Mouse (Mus musculus) embryonic facial prominence, embryonic 10.5 days (tissue): ENCODE measurements around the gene Nlgn1. TPM values are rescaled to one million over a fixed set of nuclear protein-coding genes. Genes with fewer than 3 reads are reported as not detected.
A peak's percentile ranks its signal among the peaks of the same experiment; 100 is the strongest.
"Not testable (repeated sequence)": the region's sequence is repeated elsewhere in the genome, so short reads cannot be mapped to it uniquely, and the experiment has no call there.

Source experiments
- DNase-seq: peaks from one replicate; pipeline ENCODE4 v3.0.0-alpha.2; 2017; ENCODE audit warnings: low spot score
- H3K27ac ChIP-seq: fragments of 300-500 bp; sonication (generic); replicated peaks from 2 replicates; pipeline ENCODE4 v1.5.1; 2016; ENCODE audit warnings: mild to moderate bottlenecking
- H3K27me3 ChIP-seq: fragments of 300-500 bp; sonication (generic); replicated peaks from 2 replicates; pipeline ENCODE4 v1.6.1; 2016; ENCODE audit warnings: low read depth, mild to moderate bottlenecking; ENCODE audit not compliant: poor library complexity, severe bottlenecking
- H3K36me3 ChIP-seq: fragments of 300-500 bp; sonication (generic); replicated peaks from 2 replicates; pipeline ENCODE4 v1.6.1; 2016; ENCODE audit warnings: mild to moderate bottlenecking, moderate library complexity
- H3K4me1 ChIP-seq: fragments of 300-500 bp; sonication (generic); 2 replicates; pipeline ENCODE4 v1.6.1; 2016
- H3K4me3 ChIP-seq: fragments of 300-500 bp; sonication (generic); 2 replicates; pipeline ENCODE4 v1.5.1; 2016; ENCODE audit warnings: mild to moderate bottlenecking, moderate library complexity
- H3K9me3 ChIP-seq: fragments of 300-500 bp; sonication (generic); 2 replicates; pipeline ENCODE4 v1.6.1; 2016; ENCODE audit warnings: mild to moderate bottlenecking
- WGBS: fragments of 180-500 bp; shearing (Covaris S2); methylation state at CpG from one replicate; pipeline ENCODE4 v1.1.7; 2016; 5-methylcytosine and 5-hydroxymethylcytosine counted together
- polyA plus RNA-seq: library from polyadenylated mRNA; unstranded; fragments of >200 nt; fragmentation: Nextera tagmentation; extraction: Ambion mirVana; gene quantifications from 2 replicates; pipeline ENCODE4 v1.2.1, GENCODE M21; 2016

Gene Nlgn1
- polyA plus RNA-seq, 1 experiment from 2014 or later, result 1.2 TPM

- H3K36me3 ChIP-seq, result no peaks in the 10 kb centered on the region
- no peaks in the 10 kb centered on the region for H3K9me3 ChIP-seq
- H3K4me3 ChIP-seq, result no peak overlapping the region
- H3K27me3 ChIP-seq, result no peaks in the 10 kb centered on the region
- WGBS, result 73% methylated on average over 4 of the region's 4 CpGs
- H3K27ac ChIP-seq, result no peak overlapping the region
- peak; percentile 25 for DNase-seq
- H3K4me1 ChIP-seq, result no peaks in the 10 kb centered on the region
Observed at GRCm38 (mm10) chr3:25653010-25653409, 679.2 kb downstream of the Nlgn1 start.

- Histone ChIP-seq H3K4me3 (no peak overlapping the region), H3K9me3 (no peaks in the 10 kb centered on the region), H3K4me1 (no peaks in the 10 kb centered on the region), H3K27ac (no peak overlapping the region), H3K36me3 (no peaks in the 10 kb centered on the region), H3K27me3 (no peaks in the 10 kb centered on the region)
- 62% methylated on average over 4 of the region's 4 CpGs for WGBS
- no peak for DNase-seq
Observed at GRCm38 (mm10) chr3:25645895-25646691, 686.2 kb downstream of the Nlgn1 start.

GRCm38 (mm10) chr3:25629198-25629597 is 703.1 kb downstream of the Nlgn1 start:
- H3K27ac ChIP-seq, result no peak overlapping the region
- H3K4me1 ChIP-seq, result no peaks in the 10 kb centered on the region
- H3K27me3 ChIP-seq, result no peaks in the 10 kb centered on the region
- no peak for DNase-seq
- WGBS, result 58% methylated on average over 2 of the region's 2 CpGs
- no peak overlapping the region for H3K4me3 ChIP-seq
- H3K9me3 ChIP-seq, result no peaks in the 10 kb centered on the region
- H3K36me3 ChIP-seq, result no peaks in the 10 kb centered on the region

GRCm38 (mm10) chr3:25606597-25606996 is 725.7 kb downstream of the Nlgn1 start:
- no peak overlapping the region for H3K27ac ChIP-seq
- H3K4me3 ChIP-seq, result no peak overlapping the region
- 26% methylated on average over 1 of the region's 1 CpGs for WGBS
- no peaks in the 10 kb centered on the region for H3K9me3 ChIP-seq
- H3K36me3 ChIP-seq, result no peaks in the 10 kb centered on the region
- DNase-seq, result no peak
- no peaks in the 10 kb centered on the region for H3K27me3 ChIP-seq
- H3K4me1 ChIP-seq, result no peaks in the 10 kb centered on the region

- 63% methylated on average over 5 of the region's 5 CpGs for WGBS
Observed at GRCm38 (mm10) chr3:25597513-25597912, 734.7 kb downstream of the Nlgn1 start.

GRCm38 (mm10) chr3:25575526-25575925 is 756.7 kb downstream of the Nlgn1 start:
- H3K9me3 ChIP-seq, result no peaks in the 10 kb centered on the region
- H3K4me1 ChIP-seq, result no peaks in the 10 kb centered on the region
- no peaks in the 10 kb centered on the region for H3K27me3 ChIP-seq
- WGBS, result 68% methylated on average over 5 of the region's 5 CpGs
- DNase-seq, result no peak
- H3K36me3 ChIP-seq, result no peaks in the 10 kb centered on the region
- no peak overlapping the region for H3K4me3 ChIP-seq
- H3K27ac ChIP-seq, result no peak overlapping the region

More at GRCm38 (mm10) chr3:25597513-25597912, 734.7 kb downstream of the Nlgn1 start:
- no peaks in the 10 kb centered on the region for H3K4me1 ChIP-seq
- no peaks in the 10 kb centered on the region for H3K9me3 ChIP-seq
- no peak overlapping the region for H3K27ac ChIP-seq
- DNase-seq, result no peak
- H3K36me3 ChIP-seq, result no peaks in the 10 kb centered on the region
- no peak overlapping the region for H3K4me3 ChIP-seq
- H3K27me3 ChIP-seq, result no peaks in the 10 kb centered on the region

- Histone ChIP-seq H3K27me3 (no peaks in the 10 kb centered on the region), H3K27ac (no peak overlapping the region), H3K9me3 (no peaks in the 10 kb centered on the region), H3K4me1 (no peaks in the 10 kb centered on the region), H3K36me3 (no peaks in the 10 kb centered on the region), H3K4me3 (no peak overlapping the region)
- WGBS, result 89% methylated on average over 3 of the region's 3 CpGs
- no peak for DNase-seq
Observed at GRCm38 (mm10) chr3:25574840-25575239, 757.4 kb downstream of the Nlgn1 start.

- DNase-seq, H3K9me3 ChIP-seq, H3K27ac ChIP-seq, H3K4me1 ChIP-seq, H3K27me3 ChIP-seq, H3K4me3 ChIP-seq, H3K36me3 ChIP-seq: not testable (repeated sequence)
- WGBS, result 87% methylated on average over 1 of the region's 1 CpGs
Observed at GRCm38 (mm10) chr3:25558513-25558912, 773.7 kb downstream of the Nlgn1 start.

- not testable (repeated sequence) for H3K4me1 ChIP-seq, H3K27ac ChIP-seq, H3K4me3 ChIP-seq, H3K36me3 ChIP-seq, H3K9me3 ChIP-seq, H3K27me3 ChIP-seq, DNase-seq
- WGBS, result 91% methylated on average over 7 of the region's 7 CpGs
Observed at GRCm38 (mm10) chr3:25549097-25549496, 783.2 kb downstream of the Nlgn1 start.

- not testable (repeated sequence) for H3K27ac ChIP-seq, H3K9me3 ChIP-seq, H3K27me3 ChIP-seq, DNase-seq, H3K4me1 ChIP-seq, H3K36me3 ChIP-seq, H3K4me3 ChIP-seq
- WGBS, result 79% methylated on average over 3 of the region's 3 CpGs
Observed at GRCm38 (mm10) chr3:25524236-25524635, 808.0 kb downstream of the Nlgn1 start.

- 80% methylated on average over 2 of the region's 2 CpGs for WGBS
- DNase-seq, result no peak
- H3K4me3 ChIP-seq, result no peak overlapping the region
Observed at GRCm38 (mm10) chr3:25463051-25463450, 869.2 kb downstream of the Nlgn1 start.

GRCm38 (mm10) chr3:25456250-25456860 is 875.9 kb downstream of the Nlgn1 start:
- H3K9me3 ChIP-seq, result no peaks in the 10 kb centered on the region

More at GRCm38 (mm10) chr3:25463051-25463450, 869.2 kb downstream of the Nlgn1 start:
- no peaks in the 10 kb centered on the region for H3K36me3 ChIP-seq
- H3K27me3 ChIP-seq, result no peaks in the 10 kb centered on the region
- no peaks in the 10 kb centered on the region for H3K4me1 ChIP-seq
- H3K27ac ChIP-seq, result no peak overlapping the region
- H3K9me3 ChIP-seq, result no peaks in the 10 kb centered on the region

GRCm38 (mm10) chr3:25452314-25452713 is 879.9 kb downstream of the Nlgn1 start:
- H3K4me1 ChIP-seq, result no peaks in the 10 kb centered on the region
- 49% methylated on average over 1 of the region's 1 CpGs for WGBS
- H3K9me3 ChIP-seq, result no peaks in the 10 kb centered on the region
- no peaks in the 10 kb centered on the region for H3K36me3 ChIP-seq
- H3K27me3 ChIP-seq, result no peaks in the 10 kb centered on the region
- H3K4me3 ChIP-seq, result no peak overlapping the region
- no peak overlapping the region for H3K27ac ChIP-seq
- DNase-seq, result no peak

More at GRCm38 (mm10) chr3:25456250-25456860, 875.9 kb downstream of the Nlgn1 start:
- Histone ChIP-seq H3K4me1 (no peaks in the 10 kb centered on the region), H3K36me3 (no peaks in the 10 kb centered on the region), H3K27ac (no peak overlapping the region), H3K4me3 (no peak overlapping the region), H3K27me3 (no peaks in the 10 kb centered on the region)
- 68% methylated on average over 8 of the region's 8 CpGs for WGBS
- DNase-seq, result no peak
